Mouse (Mus musculus) bone marrow, adult 2 months (tissue): ENCODE results near the gene H2al1i. TPM values are rescaled to one million over a fixed set of nuclear protein-coding genes. Genes with fewer than 3 reads are reported as not detected.
"Not testable (repeated sequence)": the region's sequence is repeated elsewhere in the genome, so short reads cannot be mapped to it uniquely, and the experiment has no call there.

Experiments
- H3K27ac ChIP-seq: fragments of 200-500 bp; 2 replicates; pipeline ENCODE4 v1.5.1; 2012; ENCODE audit warnings: low read depth, mild to moderate bottlenecking, control low read depth, inconsistent platforms, low read length; ENCODE audit not compliant: control insufficient read depth, poor library complexity, insufficient read depth
- H3K4me1 ChIP-seq: fragments of 200-500 bp; 2 replicates; pipeline ENCODE4 v1.6.1; 2011; ENCODE audit warnings: low read length; ENCODE audit not compliant: control insufficient read depth, insufficient read depth
- H3K4me3 ChIP-seq: fragments of 200-500 bp; replicated peaks from 2 replicates; pipeline ENCODE3; 2011; ENCODE audit warnings: mild to moderate bottlenecking, low read depth, low read length, control low read depth; ENCODE audit not compliant: control insufficient read depth
- CTCF ChIP-seq: fragments of 200-500 bp; IDR thresholded peaks from 2 replicates; pipeline ENCODE4 v1.5.1; 2011; ENCODE audit warnings: low read length, control low read depth; ENCODE audit not compliant: control insufficient read depth, insufficient read depth
- POLR2A ChIP-seq: fragments of 200-500 bp; IDR thresholded peaks from 2 replicates; pipeline ENCODE4 v1.6.1; 2011; ENCODE audit warnings: low read depth, mild to moderate bottlenecking, control low read depth, low read length, borderline replicate concordance; ENCODE audit not compliant: control insufficient read depth
- WGBS: fragments of 180-500 bp; shearing (Covaris S2); methylation state at CpG from one replicate; pipeline ENCODE4 v1.1.7; 2018; 5-methylcytosine and 5-hydroxymethylcytosine counted together
- polyA plus RNA-seq: library from polyadenylated mRNA; stranded (reverse); fragments of >200 nt; gene quantifications from 2 replicates; pipeline ENCODE4 v1.2.4, GENCODE M21; 2011; ENCODE audit warnings: low replicate concordance; ENCODE audit not compliant: missing spikeins, insufficient read depth, insufficient read length

H2al1i gene
- polyA plus RNA-seq = not detected in 2 replicates

- H3K4me3 ChIP-seq, H3K27ac ChIP-seq, H3K4me1 ChIP-seq: not testable (repeated sequence)
- no CpG with 5 or more reads among the region's 5 CpGs for WGBS
Measured at GRCm38 (mm10) chrX:11324359-11324758, at the start of gene H2al1i. H2al1i (plus strand) TSS chrX:11324659.

- Histone ChIP-seq H3K27ac (no peak overlapping the region), H3K4me3 (no peak overlapping the region), H3K4me1 (no peaks in the 10 kb centered on the region)
- WGBS = 73% methylated on average over 6 of the region's 6 CpGs
- TF ChIP-seq POLR2A = no peak
- no peak for TF ChIP-seq CTCF
Measured at GRCm38 (mm10) chrX:11277083-11277482, 47.4 kb upstream of the H2al1i start.

GRCm38 (mm10) chrX:11280741-11281140, 43.7 kb upstream of the H2al1i start:
- 37% methylated on average over 2 of the region's 2 CpGs for WGBS
- Histone ChIP-seq H3K27ac (no peak overlapping the region), H3K4me1 (no peaks in the 10 kb centered on the region), H3K4me3 (no peak overlapping the region)
- TF ChIP-seq CTCF (no peak), POLR2A (no peak)

DNA sequence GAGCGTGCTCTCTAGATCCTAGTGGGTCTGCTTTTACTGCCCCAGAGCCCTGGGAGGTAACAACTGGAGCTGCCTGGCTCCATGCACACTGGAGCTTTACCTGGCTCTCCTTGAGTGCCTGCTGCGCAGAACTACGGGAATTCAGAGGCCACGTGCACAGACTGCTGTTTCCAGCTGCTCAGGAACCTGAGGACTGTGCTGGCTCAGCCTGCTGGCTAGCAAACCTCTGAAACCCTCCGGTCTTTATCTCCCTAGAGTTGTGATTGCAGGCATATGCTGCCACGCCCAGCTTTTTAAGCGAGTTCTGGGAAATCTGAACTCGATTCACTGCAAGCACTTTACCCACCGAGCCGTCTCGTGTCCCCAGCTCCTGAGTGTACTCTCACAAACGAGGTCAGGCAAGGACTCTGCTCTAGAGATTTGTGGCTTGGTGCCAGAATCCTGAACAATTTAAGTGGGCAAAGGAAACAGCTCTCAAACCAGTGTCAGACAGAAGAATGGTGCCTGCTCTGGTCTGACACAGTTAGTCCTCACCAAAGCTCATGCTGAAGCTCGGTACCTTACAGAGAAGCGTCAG, 36.1 kb upstream of the H2al1i start:
- TF ChIP-seq POLR2A = no peak
- no peak overlapping the region for H3K4me3 ChIP-seq
- no peak overlapping the region for H3K27ac ChIP-seq
- WGBS = 70% methylated on average over 14 of the region's 14 CpGs
- H3K4me1 ChIP-seq = no peaks in the 10 kb centered on the region

GRCm38 (mm10) chrX:11289244-11289643, 35.2 kb upstream of the H2al1i start:
- WGBS = 52% methylated on average over 4 of the region's 4 CpGs
- TF ChIP-seq CTCF = no peak
- TF ChIP-seq POLR2A = no peak
- H3K4me3 ChIP-seq = no peak overlapping the region
- H3K27ac ChIP-seq = no peak overlapping the region
- no peaks in the 10 kb centered on the region for H3K4me1 ChIP-seq

DNA sequence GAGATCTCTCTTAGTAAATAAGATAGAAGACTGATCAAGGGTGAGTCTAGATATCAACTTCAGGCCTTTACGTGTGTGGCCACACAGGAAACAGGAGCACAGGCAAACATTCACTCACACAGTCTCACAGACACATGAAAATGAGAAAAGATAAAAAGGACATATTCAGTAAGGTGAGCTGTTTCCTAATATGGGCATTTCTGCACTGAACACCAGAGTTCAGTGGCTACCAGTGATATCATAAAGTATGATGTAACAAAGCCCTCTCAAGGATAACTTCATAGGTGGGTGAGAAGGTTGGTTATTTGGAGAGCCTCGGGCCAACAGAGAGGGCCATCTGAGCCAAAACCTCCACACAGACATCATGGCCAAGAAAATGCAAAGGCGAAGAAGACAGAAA, 25.5 kb upstream of the H2al1i start, which contains the start of gene H2al1a:
H2al1a (plus strand) TSS at position 301 of the 400 bp plus-strand sequence.
- H3K4me1 ChIP-seq, H3K4me3 ChIP-seq, H3K27ac ChIP-seq: not testable (repeated sequence)
- WGBS = no CpG with 5 or more reads among the region's 3 CpGs

GRCm38 (mm10) chrX:11302132-11302531, 22.3 kb upstream of the H2al1i start, which contains the start of gene H2al1b:
H2al1b (plus strand) TSS chrX:11302432.
- H3K4me3 ChIP-seq, H3K4me1 ChIP-seq, H3K27ac ChIP-seq: not testable (repeated sequence)
- WGBS = 88% methylated on average over 1 of the region's 3 CpGs

DNA sequence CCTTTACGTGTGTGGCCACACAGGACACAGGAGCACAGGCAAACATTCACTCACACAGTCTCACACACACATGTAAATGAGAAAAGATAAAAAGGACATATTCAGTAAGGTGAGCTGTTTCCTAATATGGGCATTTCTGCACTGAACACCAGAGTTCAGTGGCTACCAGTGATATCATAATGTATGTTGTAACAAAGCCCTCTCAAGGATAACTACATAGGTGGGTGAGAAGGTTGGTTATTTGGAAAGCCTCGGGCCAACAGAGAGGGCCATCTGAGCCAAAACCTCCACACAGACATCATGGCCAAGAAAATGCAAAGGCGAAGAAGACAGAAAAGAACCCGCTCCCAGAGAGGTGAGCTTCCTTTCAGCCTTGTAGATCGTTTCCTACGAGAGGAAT, 19.1 kb upstream of the H2al1i start, which contains the start of gene H2al1c:
H2al1c (plus strand) TSS at position 301 of the 400 bp plus-strand sequence.
- not testable (repeated sequence) for H3K27ac ChIP-seq
- WGBS = 85% methylated on average over 2 of the region's 6 CpGs

GRCm38 (mm10) chrX:11308524-11308923, 15.9 kb upstream of the H2al1i start, which contains the start of gene H2al1d:
H2al1d (plus strand) TSS chrX:11308824.
- H3K4me1 ChIP-seq, H3K4me3 ChIP-seq, H3K27ac ChIP-seq: not testable (repeated sequence)
- WGBS = no CpG with 5 or more reads among the region's 6 CpGs

More for the DNA sequence above, 19.1 kb upstream of the H2al1i start, which contains the start of gene H2al1c:
- H3K4me3 ChIP-seq, H3K4me1 ChIP-seq: not testable (repeated sequence)

- not testable (repeated sequence) for H3K4me3 ChIP-seq, H3K4me1 ChIP-seq, H3K27ac ChIP-seq
- no CpG with 5 or more reads among the region's 3 CpGs for WGBS
Measured at GRCm38 (mm10) chrX:11311634-11312033, 12.8 kb upstream of the H2al1i start, which contains the start of gene H2al1e. H2al1e (plus strand) TSS chrX:11311934.

GRCm38 (mm10) chrX:11314858-11315257, 9.6 kb upstream of the H2al1i start, which contains the start of gene H2al1f:
H2al1f (plus strand) TSS chrX:11315158.
- H3K4me3 ChIP-seq, H3K4me1 ChIP-seq, H3K27ac ChIP-seq: not testable (repeated sequence)
- no CpG with 5 or more reads among the region's 6 CpGs for WGBS

DNA sequence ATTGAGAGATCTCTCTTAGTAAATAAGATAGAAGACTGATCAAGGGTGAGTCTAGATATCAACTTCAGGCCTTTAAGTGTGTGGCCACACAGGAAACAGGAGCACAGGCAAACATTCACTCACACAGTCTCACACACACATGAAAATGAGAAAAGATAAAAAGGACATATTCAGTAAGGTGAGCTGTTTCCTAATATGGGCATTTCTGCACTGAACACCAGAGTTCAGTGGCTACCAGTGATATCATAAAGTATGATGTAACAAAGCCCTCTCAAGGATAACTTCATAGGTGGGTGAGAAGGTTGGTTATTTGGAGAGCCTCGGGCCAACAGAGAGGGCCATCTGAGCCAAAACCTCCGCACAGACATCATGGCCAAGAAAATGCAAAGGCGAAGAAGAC, 6.5 kb upstream of the H2al1i start, which contains the start of gene H2al1g:
H2al1g (plus strand) TSS at position 301 of the 400 bp plus-strand sequence.
- H3K27ac ChIP-seq, H3K4me3 ChIP-seq, H3K4me1 ChIP-seq: not testable (repeated sequence)
- WGBS = no CpG with 5 or more reads among the region's 3 CpGs

DNA sequence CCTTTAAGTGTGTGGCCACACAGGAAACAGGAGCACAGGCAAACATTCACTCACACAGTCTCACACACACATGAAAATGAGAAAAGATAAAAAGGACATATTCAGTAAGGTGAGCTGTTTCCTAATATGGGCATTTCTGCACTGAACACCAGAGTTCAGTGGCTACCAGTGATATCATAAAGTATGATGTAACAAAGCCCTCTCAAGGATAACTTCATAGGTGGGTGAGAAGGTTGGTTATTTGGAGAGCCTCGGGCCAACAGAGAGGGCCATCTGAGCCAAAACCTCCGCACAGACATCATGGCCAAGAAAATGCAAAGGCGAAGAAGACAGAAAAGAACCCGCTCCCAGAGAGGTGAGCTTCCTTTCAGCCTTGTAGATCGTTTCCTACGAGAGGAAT, 3.3 kb upstream of the H2al1i start, which contains the start of gene H2al1h:
H2al1h (plus strand) TSS at position 301 of the 400 bp plus-strand sequence.
- WGBS = no CpG with 5 or more reads among the region's 6 CpGs
- H3K27ac ChIP-seq, H3K4me3 ChIP-seq, H3K4me1 ChIP-seq: not testable (repeated sequence)
